Mouse (Mus musculus) frontal cortex, postnatal 25 days (tissue): Measurements from ENCODE around the gene Cpt1b.

Experiments
- DNase-seq, 2 experiments: peaks; one replicate each; pipeline ENCODE4 v3.0.0; 2022; ENCODE audit warnings: low spot score in 2 of 2

The Cpt1b gene

DNA sequence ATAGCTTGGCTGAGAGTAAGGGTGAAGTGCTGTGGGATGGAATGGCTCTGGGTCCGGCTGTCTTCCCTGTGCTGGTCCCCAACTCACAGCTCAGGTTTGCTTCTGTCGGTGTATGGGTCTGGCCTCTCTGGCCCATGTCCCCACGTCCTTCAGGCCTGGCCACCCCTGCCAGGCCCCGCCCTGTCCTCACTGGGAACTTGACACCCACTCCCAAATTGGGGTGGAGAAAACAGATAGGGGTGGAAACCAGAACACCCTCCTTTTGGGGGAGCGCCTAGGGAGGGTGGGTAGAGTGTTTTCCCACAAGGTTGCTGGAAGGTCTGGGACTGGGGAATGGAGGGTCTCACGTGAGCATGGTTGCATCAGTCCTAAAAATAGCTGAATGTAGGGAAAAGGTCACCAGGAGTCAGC, at the start of gene Cpt1b:
Gene Cpt1b (minus strand): TSS at position 153 of the 411 bp plus-strand sequence.
- DNase-seq, result no peak

DNA sequence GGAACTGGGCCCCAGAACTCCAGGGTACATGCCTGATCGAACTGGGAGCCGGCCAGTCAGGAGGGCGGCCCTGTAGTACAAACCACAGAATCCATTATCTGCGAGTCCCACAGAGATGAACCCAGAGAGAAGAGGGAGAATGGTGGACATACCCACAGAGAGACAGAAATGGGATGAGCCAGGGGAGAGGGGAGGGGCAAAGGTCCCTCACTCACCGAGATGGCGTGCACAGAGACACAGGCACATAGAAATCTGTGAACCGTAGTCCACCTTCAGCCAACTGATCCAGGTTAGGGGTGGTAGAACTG, 49.6 kb upstream of the Cpt1b start:
- DNase-seq, result no peak

GRCm38 (mm10) chr15:89474596-89475292, 49.1 kb upstream of the Cpt1b start:
- no peak for DNase-seq

GRCm38 (mm10) chr15:89473921-89474320, 48.3 kb upstream of the Cpt1b start:
- no peak for DNase-seq

DNA sequence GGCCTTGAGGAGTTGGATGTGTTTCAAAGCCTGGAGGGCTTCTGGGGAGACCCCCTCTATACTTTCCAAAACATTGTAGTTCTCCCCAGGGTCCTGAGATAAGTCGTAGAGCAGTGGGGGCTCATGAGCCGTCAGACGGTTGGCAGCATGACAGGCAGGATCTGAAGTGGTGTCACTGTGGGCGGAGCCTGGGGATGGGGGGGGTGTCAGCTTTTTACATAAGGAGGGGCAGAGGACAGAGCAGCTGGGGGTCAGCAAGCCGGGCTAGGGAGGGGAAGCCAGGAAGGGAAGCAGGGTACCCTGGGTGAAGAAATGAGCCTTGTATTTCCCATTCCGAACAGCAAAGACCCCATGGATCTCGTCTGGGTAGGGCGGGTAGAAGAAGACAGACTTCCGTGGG, 47.7 kb upstream of the Cpt1b start:
- no peak for DNase-seq

- DNase-seq, result no peak
Measured at GRCm38 (mm10) chr15:89471476-89471875, 45.8 kb upstream of the Cpt1b start.

- no peak for DNase-seq
Measured at GRCm38 (mm10) chr15:89468577-89468976, 42.9 kb upstream of the Cpt1b start.

DNA sequence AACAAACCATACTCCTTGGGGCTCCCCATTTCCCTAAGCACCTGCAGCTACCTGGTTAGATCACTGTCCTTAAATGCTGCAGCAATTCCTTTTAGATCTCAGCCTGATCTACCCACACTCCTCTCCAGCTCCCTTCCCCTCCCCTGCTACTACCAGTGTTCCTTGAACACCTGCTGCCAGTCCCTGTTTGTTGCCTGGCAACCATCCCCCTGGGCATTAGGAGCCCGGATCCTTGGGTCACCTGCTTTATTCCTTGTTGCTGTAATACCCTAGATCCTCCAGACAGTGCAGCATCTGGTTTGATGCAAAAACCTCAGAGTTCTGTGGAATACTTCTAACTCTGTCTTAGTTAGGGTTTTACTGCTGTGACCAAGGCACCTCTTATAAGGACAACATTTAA, 39.4 kb upstream of the Cpt1b start:
- DNase-seq, result no peak

DNA sequence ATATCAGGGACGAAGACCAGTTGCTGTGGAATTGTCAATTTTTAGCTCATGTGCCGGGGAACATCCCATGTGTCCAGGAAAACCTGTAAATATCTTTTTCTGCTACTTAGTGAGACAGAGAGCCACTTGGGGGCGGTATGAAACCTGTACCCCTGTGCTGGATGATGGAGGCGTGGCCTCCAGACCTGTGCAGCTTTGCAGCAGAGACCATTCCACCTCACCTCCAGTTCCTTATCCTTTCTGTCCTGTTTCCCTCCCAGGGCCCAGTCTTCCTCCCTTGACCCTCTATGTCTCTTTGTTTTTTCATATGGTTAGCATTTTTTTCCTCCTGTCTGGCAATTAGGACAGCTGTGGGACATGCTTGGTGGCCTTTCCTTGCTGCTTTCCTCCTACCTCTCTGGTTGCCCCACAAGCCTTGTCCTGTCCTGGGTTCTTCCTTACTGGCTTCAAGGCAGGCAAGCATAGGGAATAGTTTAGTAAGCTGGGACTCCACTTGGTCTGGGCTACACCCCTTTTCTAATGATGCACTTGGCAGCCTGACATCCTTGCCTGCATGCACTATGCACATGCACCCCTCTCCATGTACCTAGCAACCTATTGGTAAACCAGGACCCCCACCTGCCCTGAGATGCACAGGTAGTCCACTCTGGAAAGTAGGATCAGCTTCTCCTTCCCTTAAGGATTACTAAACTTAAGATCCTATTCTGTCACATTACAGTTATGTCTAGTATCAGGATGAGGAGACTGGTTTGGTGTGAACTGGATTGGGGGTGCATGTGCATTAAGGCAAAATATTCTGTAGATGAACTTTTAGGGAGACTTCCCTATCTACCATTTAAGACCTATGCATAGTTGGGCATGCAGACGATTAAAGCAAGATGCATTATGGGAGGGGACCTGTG, 37.9 kb upstream of the Cpt1b start:
- DNase-seq, result no peak

GRCm38 (mm10) chr15:89462176-89462575, 36.5 kb upstream of the Cpt1b start:
- no peak for DNase-seq

DNA sequence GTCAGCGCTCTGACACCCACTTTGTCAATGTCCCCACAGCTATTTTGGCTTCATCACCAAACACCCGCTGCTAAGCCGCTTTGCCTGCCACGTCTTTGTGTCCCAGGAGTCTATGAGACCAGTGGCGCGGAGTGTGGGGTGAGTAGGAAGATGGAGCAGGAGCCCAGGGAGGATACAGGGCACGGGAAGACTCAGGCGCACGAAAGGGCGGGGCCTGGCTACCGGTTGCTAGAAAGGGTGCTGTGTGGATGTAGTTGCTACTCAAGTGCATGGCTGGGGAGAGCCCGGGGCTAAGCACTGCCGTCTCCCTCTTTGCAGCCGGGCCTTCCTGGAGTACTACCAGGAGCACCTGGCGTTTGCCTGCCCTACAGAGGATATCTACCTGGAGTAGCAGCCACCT, 35.7 kb upstream of the Cpt1b start:
- DNase-seq, result no peak

- no peak for DNase-seq
Measured at GRCm38 (mm10) chr15:89460298-89460697, 34.6 kb upstream of the Cpt1b start.

DNA sequence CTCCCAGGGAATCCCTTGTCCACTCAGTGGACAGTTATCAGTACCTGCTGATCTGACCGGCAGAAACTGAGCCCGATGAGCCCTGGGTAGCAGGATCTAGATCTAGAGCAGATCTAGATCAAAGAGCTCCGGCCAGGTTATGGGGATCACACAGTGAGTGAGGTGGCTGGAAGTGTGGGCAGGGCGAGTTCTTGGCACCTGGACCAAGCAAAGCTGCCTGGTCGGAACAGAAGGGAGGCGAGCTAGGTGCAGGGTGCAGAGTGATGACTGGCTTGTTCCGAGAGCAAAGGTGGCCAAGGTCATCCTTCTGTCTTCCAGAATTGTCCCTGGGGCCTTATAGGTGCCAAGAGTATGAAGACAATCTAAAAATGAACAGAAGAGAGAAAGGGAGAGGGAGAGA, 34.2 kb upstream of the Cpt1b start:
- DNase-seq, result no peak

DNA sequence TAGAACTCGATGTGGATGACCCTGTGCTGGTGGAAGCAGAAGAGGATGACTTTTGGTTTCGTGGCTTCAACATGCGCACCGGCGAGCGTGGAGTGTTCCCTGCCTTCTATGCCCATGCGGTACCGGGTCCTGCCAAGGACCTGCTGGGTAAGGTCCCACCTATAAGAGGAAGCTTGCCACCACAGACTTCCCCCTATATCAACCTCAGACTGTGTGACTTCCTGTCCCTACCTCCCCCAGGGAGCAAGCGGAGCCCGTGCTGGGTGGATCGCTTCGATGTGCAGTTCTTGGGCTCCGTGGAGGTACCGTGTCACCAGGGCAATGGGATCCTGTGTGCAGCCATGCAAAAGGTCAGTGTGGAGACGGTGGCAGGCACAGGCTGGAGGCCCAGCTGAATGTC, 33.3 kb upstream of the Cpt1b start:
- no peak for DNase-seq

DNA sequence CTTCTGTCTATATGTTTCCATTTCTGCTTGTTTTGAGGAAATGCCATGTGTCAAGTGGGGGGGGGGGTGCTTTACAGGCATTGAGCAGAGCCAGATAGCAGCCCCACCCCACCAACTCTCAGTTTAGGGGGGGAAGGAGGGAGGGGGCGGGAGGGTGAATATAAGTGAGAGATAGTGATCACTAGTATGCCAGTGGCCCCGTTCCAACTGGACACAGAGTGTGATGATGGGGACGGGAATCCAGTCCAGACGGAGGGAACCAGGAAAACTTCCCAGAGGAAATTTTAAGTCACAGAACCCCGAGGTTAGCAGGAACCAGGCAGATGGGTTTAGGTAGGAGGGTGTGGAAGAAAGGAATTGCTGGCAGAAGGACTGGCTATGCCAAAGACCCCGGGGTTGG, 30.0 kb upstream of the Cpt1b start:
- no peak for DNase-seq

DNA sequence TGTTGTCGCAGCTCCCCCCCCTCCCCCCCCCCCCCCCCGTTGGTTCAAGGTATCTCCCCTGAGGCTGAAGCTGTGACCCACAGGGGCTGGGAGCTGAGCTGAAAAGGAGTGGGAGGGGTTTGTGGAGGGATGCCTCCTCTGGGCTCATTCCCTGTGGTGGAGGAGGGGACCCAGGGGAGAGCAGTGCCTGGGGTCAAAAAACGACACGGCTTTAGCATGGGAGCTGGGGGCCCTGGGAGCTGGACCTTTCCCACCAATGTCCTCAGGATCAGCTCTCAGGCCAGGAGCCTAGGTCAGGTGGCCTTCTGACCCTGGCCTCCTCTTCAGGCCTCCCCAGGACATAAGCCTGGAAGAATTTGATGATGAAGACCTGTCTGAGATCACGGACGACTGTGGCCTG, 29.2 kb upstream of the Cpt1b start:
- no peak for DNase-seq

- peak in 1 of 2 experiments; percentile 54 for DNase-seq
Measured at GRCm38 (mm10) chr15:89453865-89454478, 28.3 kb upstream of the Cpt1b start, which contains the start of gene Mapk8ip2. Gene Mapk8ip2, plus strand, starts transcription at chr15:89453913.

DNA sequence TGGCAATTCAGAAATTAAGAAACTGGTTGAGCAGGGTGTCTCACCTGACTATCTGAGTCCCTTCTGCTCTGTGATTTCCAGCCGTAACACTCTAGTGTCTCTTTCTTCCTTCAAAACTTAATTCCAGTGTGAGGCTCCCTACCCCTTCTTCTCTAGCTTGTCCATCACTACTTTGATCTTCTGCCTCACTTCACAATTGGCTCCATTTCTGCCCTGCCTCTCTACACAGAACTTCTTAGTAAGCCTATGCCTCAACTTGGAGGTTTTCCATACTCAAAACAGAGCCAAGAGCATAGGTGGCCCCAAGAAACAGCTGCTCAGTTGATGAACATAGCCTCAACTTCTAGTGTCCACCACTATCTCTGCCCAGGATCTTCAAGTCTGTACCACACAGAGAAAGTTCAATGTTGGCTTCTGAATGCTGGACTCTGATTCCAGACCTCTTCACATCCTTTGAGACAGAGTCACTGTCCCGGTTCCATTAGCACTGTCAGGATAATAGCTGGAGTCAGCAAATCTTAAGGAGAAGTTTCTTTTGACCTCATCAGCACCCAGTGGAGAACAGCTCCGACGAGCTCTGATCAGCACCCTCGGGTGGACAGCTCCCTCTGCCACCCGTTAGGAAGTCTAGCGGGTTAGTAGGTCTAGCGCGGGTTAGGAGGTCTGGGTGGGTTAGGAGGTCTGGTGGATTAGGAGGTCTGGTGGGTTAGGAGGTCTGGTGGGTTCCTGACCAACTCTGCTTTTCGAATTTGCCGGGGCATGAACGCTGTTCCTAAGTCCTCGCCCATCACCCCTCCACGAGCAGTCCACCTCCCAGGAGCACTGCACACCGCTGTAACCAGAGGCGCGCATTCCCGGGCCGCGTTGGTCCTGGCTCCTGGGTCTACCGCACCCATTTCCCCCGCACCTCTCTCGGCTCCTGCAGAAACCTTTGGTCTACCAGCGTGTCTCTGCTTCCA, 27.5 kb upstream of the Cpt1b start:
- DNase-seq, result no peak

DNA sequence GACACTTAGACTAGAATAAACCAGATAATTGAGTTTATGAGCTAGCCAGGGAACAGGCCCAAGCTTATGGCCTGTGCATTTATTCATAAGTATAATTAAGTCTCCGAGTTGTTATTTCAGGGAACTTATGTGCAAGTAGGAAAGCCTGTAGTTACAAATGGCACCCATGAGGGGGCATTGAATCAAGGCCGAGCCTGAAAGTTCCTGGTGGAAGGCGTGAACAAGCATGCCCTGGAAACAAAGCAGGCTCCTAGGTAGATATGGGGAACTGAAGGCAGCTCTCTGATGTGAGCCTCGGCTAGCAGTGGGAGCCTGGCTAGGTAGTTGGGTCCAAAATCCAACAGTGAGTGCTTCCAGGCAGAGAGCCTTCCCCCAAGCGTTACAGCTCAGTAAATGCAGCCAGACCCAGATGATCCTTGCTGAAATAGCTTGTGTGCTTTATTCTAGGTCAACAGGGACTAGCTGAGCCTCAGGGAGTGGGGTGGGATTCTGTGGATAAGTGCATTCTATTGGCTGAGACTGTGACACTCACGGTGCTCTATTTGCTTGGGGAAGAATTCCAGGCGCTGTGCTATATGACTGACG, 16.9 kb upstream of the Cpt1b start:
- DNase-seq, result no peak

GRCm38 (mm10) chr15:89435878-89436277, 10.2 kb upstream of the Cpt1b start:
- no peak for DNase-seq

DNA sequence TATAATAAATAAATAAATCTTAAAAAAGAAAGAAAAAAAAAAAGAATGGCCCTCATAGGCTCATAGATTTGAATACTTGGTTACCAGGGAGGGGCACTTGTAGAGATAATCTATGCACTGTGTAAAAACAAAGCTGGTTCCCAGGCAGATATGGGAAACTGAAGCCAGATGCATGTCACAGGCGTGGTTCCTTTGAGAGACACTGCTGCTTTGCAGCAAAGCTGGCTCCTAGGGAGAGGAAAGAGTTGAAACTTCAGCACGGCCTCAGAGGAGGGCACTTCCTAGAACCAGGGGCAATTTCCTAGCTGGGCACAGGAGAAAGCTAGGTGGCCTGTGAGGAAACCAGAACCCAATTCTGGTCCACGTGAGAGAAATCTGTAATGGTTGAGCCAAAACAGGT, 8.5 kb upstream of the Cpt1b start:
- no peak for DNase-seq
